Comparison of ENCODE assay signal across 15 mouse cellular contexts in the genomic region with DNA sequence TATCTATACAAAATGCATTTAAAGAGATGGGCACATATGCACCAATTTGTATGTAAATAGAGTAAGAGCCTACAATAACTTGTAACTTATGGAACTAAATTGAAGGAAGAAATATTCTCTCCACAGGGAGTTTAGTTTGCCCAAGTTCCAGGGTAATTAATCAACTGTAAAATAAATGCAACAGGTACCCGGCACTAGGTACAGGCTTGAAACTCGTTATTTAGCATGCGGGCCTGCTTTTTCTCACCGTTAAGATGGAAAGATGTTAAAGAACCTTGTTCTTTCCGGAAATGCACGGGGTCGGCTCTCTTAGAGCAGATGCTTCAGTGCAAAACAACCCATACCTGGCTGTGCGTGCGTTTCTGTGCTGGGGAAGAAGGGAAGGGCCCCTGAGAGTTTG. TPM values are rescaled to one million over a fixed set of nuclear protein-coding genes. Genes with fewer than 3 reads are reported as not detected.
DNase-seq lines count a peak whose midpoint lies in the region; ATAC-seq and TF ChIP-seq lines count a peak whose summit lies in the region.
"Had no signal": no experiment of that assay in that cellular context is flagged by ENCODE, and none has a peak within 500 bp of the region (broad histone marks: within the 10 kb centered on the region; RNA-seq: fewer than 3 reads in every experiment).

No protein-coding gene starts in this region.

- H3K4me2 ChIP-seq in kidney, postnatal 0 days (ENCODE audit: low read length), result peak overlapping the region; percentile 43
- H3K4me2 ChIP-seq in forebrain, embryonic 12.5 days, result peak overlapping the region; percentile 72
- H3K4me2 ChIP-seq in hindbrain, postnatal 0 days (ENCODE audit: low read depth, low read length), result peak overlapping the region; percentile 62
- peak overlapping the region; percentile 39 for H3K4me2 ChIP-seq in neural tube, embryonic 14.5 days (ENCODE audit: low read depth, low read length)
- H3K4me2 ChIP-seq: lung, embryonic 14.5 days had no signal

- 0 out of 2 replicates have a peak overlapping the region, but pooled peaks have one; percentile 27 for H3K9ac ChIP-seq in kidney, postnatal 0 days (ENCODE audit: low read depth, low read length)
- peak overlapping the region; percentile 66 for H3K9ac ChIP-seq in forebrain, embryonic 12.5 days
- peak overlapping the region; percentile 44 for H3K9ac ChIP-seq in hindbrain, postnatal 0 days (replicated peaks; ENCODE audit: low read length)
- H3K9ac ChIP-seq in neural tube, embryonic 14.5 days (replicated peaks; ENCODE audit: low read depth, low read length), result no peak overlapping the region
- H3K9ac ChIP-seq: limb, embryonic 13.5 days; lung, embryonic 14.5 days had no signal

- no peak for TF ChIP-seq CTCF in kidney, postnatal 0 days (IDR thresholded peaks at IDR 0.05; ENCODE audit: low read depth)
- TF ChIP-seq CTCF in hindbrain, postnatal 0 days (IDR thresholded peaks at IDR 0.05; ENCODE audit: low read depth), result no peak

- peak overlapping the region; percentile 73 for H3K27ac ChIP-seq in kidney, postnatal 0 days
- peak overlapping the region; percentile 93 for H3K27ac ChIP-seq in forebrain, embryonic 12.5 days
- H3K27ac ChIP-seq in hindbrain, postnatal 0 days, result peak overlapping the region; percentile 70
- H3K27ac ChIP-seq in neural tube, embryonic 14.5 days (ENCODE audit: low read depth, low read length), result no peak overlapping the region
- H3K27ac ChIP-seq in heart, embryonic 10.5 days, result no peak overlapping the region
- H3K27ac ChIP-seq: limb, embryonic 13.5 days had no signal

- no peak for DNase-seq in kidney, postnatal 0 days (ENCODE audit: low spot score)
- DNase-seq in kidney, postnatal 36 days, result no peak
- DNase-seq in hindbrain, postnatal 0 days (ENCODE audit: low spot score), result no peak
- no peak for DNase-seq in heart, embryonic 10.5 days (ENCODE audit: low spot score)
- no peak for DNase-seq in MN1 (ENCODE audit: low spot score)
- no peak for DNase-seq in frontal cortex, postnatal 14 days (ENCODE audit: low spot score in 2 of 2)
- DNase-seq: adrenal gland, adult 8-10 months; gastrocnemius, postnatal 10 days; lung, embryonic 14.5 days; thymus, adult 2 months had no signal

- no peak overlapping the region; the same call in 1 of the 2 replicates for H3K4me3 ChIP-seq in kidney, postnatal 0 days (replicated peaks; ENCODE audit: low read depth, low read length)
- H3K4me3 ChIP-seq in forebrain, embryonic 12.5 days (replicated peaks), result peak overlapping the region; percentile 43
- peak overlapping the region; percentile 27 for H3K4me3 ChIP-seq in hindbrain, postnatal 0 days (ENCODE audit: low read length)
- H3K4me3 ChIP-seq in neural tube, embryonic 14.5 days (ENCODE audit: low read depth, low read length), result peak overlapping the region; percentile 23; the same call in 1 of the 2 replicates
- no peak overlapping the region for H3K4me3 ChIP-seq in heart, embryonic 10.5 days
- H3K4me3 ChIP-seq: limb, embryonic 13.5 days had no signal

- no peaks in the 10 kb centered on the region for H3K36me3 ChIP-seq in kidney, postnatal 0 days (ENCODE audit: insufficient read depth, low read length)
- H3K36me3 ChIP-seq in forebrain, embryonic 12.5 days (replicated peaks), result peaks cover 22% of the 10 kb centered on the region
- no peaks in the 10 kb centered on the region for H3K36me3 ChIP-seq in hindbrain, postnatal 0 days (ENCODE audit: insufficient read depth, low read length)
- no peaks in the 10 kb centered on the region for H3K36me3 ChIP-seq in neural tube, embryonic 14.5 days (ENCODE audit: control insufficient read depth, insufficient read depth, low read length)
- no peaks in the 10 kb centered on the region for H3K36me3 ChIP-seq in heart, embryonic 10.5 days
- H3K36me3 ChIP-seq: limb, embryonic 13.5 days had no signal

- no peaks in the 10 kb centered on the region; the same call in 1 of the 2 replicates for H3K4me1 ChIP-seq in kidney, postnatal 0 days (replicated peaks; ENCODE audit: insufficient read depth, low read length)
- peaks cover 57% of the 10 kb centered on the region for H3K4me1 ChIP-seq in forebrain, embryonic 12.5 days
- H3K4me1 ChIP-seq in hindbrain, postnatal 0 days (ENCODE audit: insufficient read depth, low read length), result no peaks in the 10 kb centered on the region; the same call in 1 of the 2 replicates
- H3K4me1 ChIP-seq in neural tube, embryonic 14.5 days (ENCODE audit: control insufficient read depth, insufficient read depth, low read length), result peaks cover 17% of the 10 kb centered on the region
- peaks cover 12% of the 10 kb centered on the region for H3K4me1 ChIP-seq in heart, embryonic 10.5 days

- no peak for ATAC-seq in kidney, postnatal 0 days (replicated peaks; ENCODE audit: low FRiP score, low read depth)
- no peak for ATAC-seq in forebrain, embryonic 12.5 days (ENCODE audit: low FRiP score)
- ATAC-seq in hindbrain, postnatal 0 days, result no peak
- no peak for ATAC-seq in neural tube, embryonic 14.5 days (ENCODE audit: low read depth)

- H3K9me3 ChIP-seq in kidney, postnatal 0 days (replicated peaks; ENCODE audit: low read length), result no peaks in the 10 kb centered on the region
- no peaks in the 10 kb centered on the region for H3K9me3 ChIP-seq in forebrain, embryonic 12.5 days
- H3K9me3 ChIP-seq in hindbrain, postnatal 0 days (ENCODE audit: low read length), result no peaks in the 10 kb centered on the region
- H3K9me3 ChIP-seq in neural tube, embryonic 14.5 days (ENCODE audit: control insufficient read depth, low read length), result no peaks in the 10 kb centered on the region
- no peaks in the 10 kb centered on the region for H3K9me3 ChIP-seq in heart, embryonic 10.5 days
- H3K9me3 ChIP-seq: limb, embryonic 13.5 days had no signal

- 4% methylated on average over 9 of the region's 9 CpGs for WGBS in kidney, postnatal 0 days
- WGBS in forebrain, embryonic 12.5 days, result 2% methylated on average over 9 of the region's 9 CpGs
- 15% methylated on average over 9 of the region's 9 CpGs for WGBS in hindbrain, postnatal 0 days
- 4% methylated on average over 9 of the region's 9 CpGs for WGBS in neural tube, embryonic 14.5 days
- 3% methylated on average over 9 of the region's 9 CpGs for WGBS in heart, embryonic 10.5 days

- H3K27me3 ChIP-seq in kidney, postnatal 0 days (ENCODE audit: insufficient read depth, low read length), result peaks cover 72% of the 10 kb centered on the region
- peaks cover 2% of the 10 kb centered on the region for H3K27me3 ChIP-seq in forebrain, embryonic 12.5 days
- H3K27me3 ChIP-seq in hindbrain, postnatal 0 days (ENCODE audit: insufficient read depth, low read length), result no peaks in the 10 kb centered on the region; the same call in 1 of the 2 replicates
- no peaks in the 10 kb centered on the region for H3K27me3 ChIP-seq in neural tube, embryonic 14.5 days (ENCODE audit: control insufficient read depth, insufficient read depth, low read length)
- H3K27me3 ChIP-seq in heart, embryonic 10.5 days (ENCODE audit: insufficient read depth, poor library complexity, severe bottlenecking), result peaks cover 93% of the 10 kb centered on the region

RNA-seq across cellular contexts. Expression of gene Pou3f3, which starts 7.4 kb away (rescaled TPM):
- polyA plus RNA-seq in kidney, postnatal 0 days (2015; fragmentation: Nextera tagmentation; extraction: Ambion mirVana), result 12.4 and 13.2 TPM in 2 replicates
- polyA plus RNA-seq in forebrain, embryonic 12.5 days (2016; fragmentation: Nextera tagmentation; extraction: Ambion mirVana), result 38.2 and 46.0 TPM in 2 replicates
- total RNA-seq in hindbrain, postnatal 0 days (2014; rRNA removed), result 30.7 and 37.3 TPM in 2 replicates
- 10.3 and 10.6 TPM in 2 replicates for polyA plus RNA-seq in hindbrain, postnatal 0 days (2015; fragmentation: Nextera tagmentation; extraction: Ambion mirVana)
- polyA plus RNA-seq in neural tube, embryonic 14.5 days (2014; fragmentation: Nextera tagmentation; extraction: Ambion mirVana), result 10.4 and 11.0 TPM in 2 replicates
- polyA plus RNA-seq in heart, embryonic 10.5 days (2016; fragmentation: Nextera tagmentation; extraction: Ambion mirVana), result 0.03 and 0.43 TPM in 2 replicates
- total RNA-seq: megakaryocyte-erythroid progenitor cell, adult 5-6 weeks had no signal
- polyA plus RNA-seq: heart, embryonic 16.5 days had no signal

Comparison
In these comparisons a context has a peak if more than half of its experiments do, and no peak if none do; other contexts are left out.
1. H3K27ac ChIP-seq: peak in kidney, postnatal 0 days (single experiment), forebrain, embryonic 12.5 days (single experiment) and hindbrain, postnatal 0 days (single experiment); none in neural tube, embryonic 14.5 days (single experiment) and heart, embryonic 10.5 days (single experiment).
2. H3K4me3 ChIP-seq: peak in forebrain, embryonic 12.5 days (single experiment), hindbrain, postnatal 0 days (single experiment) and neural tube, embryonic 14.5 days (single experiment); none in kidney, postnatal 0 days (single experiment) and heart, embryonic 10.5 days (single experiment).
3. Peak in every context shown above with its lines, with median percentiles within 50 percentile points of each other: H3K4me2 ChIP-seq.